Mouse (Mus musculus) cerebellum, postnatal 14 days (tissue): ENCODE results near the gene Krt4.

Experiments used
- DNase-seq, 2 experiments: peaks; one replicate each; pipeline ENCODE4 v3.0.0; 2021; ENCODE audit warnings: mixed read lengths in 2 of 2

The Krt4 gene

GRCm38 (mm10) chr15:101924635-101925034, at the start of gene Krt4:
Krt4 (minus strand) TSS chr15:101924735.
- no peak for DNase-seq

- DNase-seq: peak; percentile 96 to 99
Measured at GRCm38 (mm10) chr15:101973414-101974077, 49.0 kb upstream of the Krt4 start.

GRCm38 (mm10) chr15:101970536-101970935, 46.0 kb upstream of the Krt4 start:
- DNase-seq: peak; percentile 58 to 80

GRCm38 (mm10) chr15:101966808-101967207, 42.3 kb upstream of the Krt4 start:
- DNase-seq: no peak

GRCm38 (mm10) chr15:101958891-101959290, 34.4 kb upstream of the Krt4 start:
- DNase-seq: no peak

- DNase-seq: no peak
Measured at GRCm38 (mm10) chr15:101954187-101954586, 29.7 kb upstream of the Krt4 start, which contains the start of gene Krt78. Krt78 (minus strand) TSS chr15:101954287.

- DNase-seq: no peak
Measured at GRCm38 (mm10) chr15:101952733-101953474, 28.4 kb upstream of the Krt4 start.

GRCm38 (mm10) chr15:101945430-101945829, 20.9 kb upstream of the Krt4 start:
- DNase-seq: no peak

GRCm38 (mm10) chr15:101941948-101942347, 17.4 kb upstream of the Krt4 start:
- DNase-seq: no peak

GRCm38 (mm10) chr15:101940274-101940829, 15.8 kb upstream of the Krt4 start, which contains the start of gene Krt79:
Krt79 (minus strand) TSS chr15:101940324.
- DNase-seq: no peak

GRCm38 (mm10) chr15:101938600-101939308, 14.2 kb upstream of the Krt4 start:
- no peak for DNase-seq

GRCm38 (mm10) chr15:101933024-101933423, 8.5 kb upstream of the Krt4 start:
- no peak for DNase-seq

GRCm38 (mm10) chr15:101929666-101930065, 5.1 kb upstream of the Krt4 start:
- no peak for DNase-seq

- DNase-seq: no peak
Measured at GRCm38 (mm10) chr15:101929087-101929486, 4.6 kb upstream of the Krt4 start.

GRCm38 (mm10) chr15:101927340-101928080, 3.0 kb upstream of the Krt4 start:
- DNase-seq: peak; percentile 20 to 34

- DNase-seq: no peak
Measured at GRCm38 (mm10) chr15:101925041-101925440, 506 bp upstream of the Krt4 start.

GRCm38 (mm10) chr15:101922296-101922695, 2.2 kb downstream of the Krt4 start:
- DNase-seq: no peak

- DNase-seq: no peak
Measured at GRCm38 (mm10) chr15:101916072-101916471, 8.5 kb downstream of the Krt4 start.

- DNase-seq: no peak
Measured at GRCm38 (mm10) chr15:101904849-101905248, 19.7 kb downstream of the Krt4 start.

- DNase-seq: no peak
Measured at GRCm38 (mm10) chr15:101902171-101903149, 22.1 kb downstream of the Krt4 start.

- DNase-seq: no peak
Measured at GRCm38 (mm10) chr15:101895216-101895615, 29.3 kb downstream of the Krt4 start.
